Mouse (Mus musculus): ENCODE measurements around the gene Akap9. TPM values are rescaled to one million over a fixed set of nuclear protein-coding genes. Genes with fewer than 3 reads are reported as not detected.
"Not testable (repeated sequence)": the region's sequence is repeated elsewhere in the genome, so short reads cannot be mapped to it uniquely, and the experiment has no call there.

Gene Akap9
- polyA plus RNA-seq, 1 experiment from 2014 or later = 406 TPM

- ATAC-seq = no peak
- WGBS = 70% methylated on average over 13 of the region's 13 CpGs
- H3K4me1 ChIP-seq (replicated peaks) = no peaks in the 10 kb centered on the region
- H3K27me3 ChIP-seq = no peaks in the 10 kb centered on the region
- H3K27ac ChIP-seq = no peak overlapping the region
- H3K4me3 ChIP-seq (replicated peaks) = no peak overlapping the region
- no peak overlapping the region for H3K4me2 ChIP-seq (replicated peaks)
- no peak overlapping the region for H3K9ac ChIP-seq (replicated peaks)
- H3K36me3 ChIP-seq = peaks cover 38% of the 10 kb centered on the region
- no peaks in the 10 kb centered on the region for H3K9me3 ChIP-seq
Observed at GRCm38 (mm10) chr5:4023186-4023585, 95.3 kb downstream of the Akap9 start.

- Histone ChIP-seq H3K9me3 (no peaks in the 10 kb centered on the region), H3K4me1 (replicated peaks) (no peaks in the 10 kb centered on the region), H3K27me3 (no peaks in the 10 kb centered on the region), H3K27ac (no peak overlapping the region), H3K36me3 (peaks cover 38% of the 10 kb centered on the region), H3K9ac (replicated peaks) (no peak overlapping the region), H3K4me3 (replicated peaks) (no peak overlapping the region), H3K4me2 (replicated peaks) (no peak overlapping the region)
- ATAC-seq = no peak
- WGBS = 88% methylated on average over 16 of the region's 16 CpGs
Observed at GRCm38 (mm10) chr5:4023742-4024681, 96.2 kb downstream of the Akap9 start.

GRCm38 (mm10) chr5:4024727-4025126, 96.9 kb downstream of the Akap9 start:
- Histone ChIP-seq H3K4me3 (replicated peaks) (no peak overlapping the region), H3K9ac (replicated peaks) (no peak overlapping the region), H3K4me2 (replicated peaks) (no peak overlapping the region), H3K9me3 (no peaks in the 10 kb centered on the region), H3K27me3 (no peaks in the 10 kb centered on the region), H3K4me1 (replicated peaks) (no peaks in the 10 kb centered on the region), H3K36me3 (peaks cover 32% of the 10 kb centered on the region), H3K27ac (no peak overlapping the region)
- WGBS = 83% methylated on average over 4 of the region's 4 CpGs
- no peak for ATAC-seq

GRCm38 (mm10) chr5:4026336-4026735, 98.5 kb downstream of the Akap9 start:
- not testable (repeated sequence) for H3K4me1 ChIP-seq (replicated peaks); H3K9me3 ChIP-seq; ATAC-seq; H3K9ac ChIP-seq (replicated peaks); H3K27me3 ChIP-seq; H3K27ac ChIP-seq; H3K4me2 ChIP-seq (replicated peaks); H3K4me3 ChIP-seq (replicated peaks)
- 97% methylated on average over 1 of the region's 1 CpGs for WGBS
- peaks cover 30% of the 10 kb centered on the region for H3K36me3 ChIP-seq

GRCm38 (mm10) chr5:4028486-4029173, 100.8 kb downstream of the Akap9 start:
- H3K36me3 ChIP-seq = peaks cover 40% of the 10 kb centered on the region
- WGBS = 95% methylated on average over 6 of the region's 6 CpGs

GRCm38 (mm10) chr5:4031846-4032245, 104.0 kb downstream of the Akap9 start:
- Histone ChIP-seq H3K9me3 (no peaks in the 10 kb centered on the region), H3K4me3 (replicated peaks) (no peak overlapping the region), H3K27me3 (no peaks in the 10 kb centered on the region), H3K4me2 (replicated peaks) (no peak overlapping the region), H3K36me3 (peaks cover 57% of the 10 kb centered on the region), H3K4me1 (replicated peaks) (no peaks in the 10 kb centered on the region), H3K27ac (no peak overlapping the region), H3K9ac (replicated peaks) (no peak overlapping the region)
- WGBS = 94% methylated on average over 4 of the region's 4 CpGs
- no peak for ATAC-seq

More at GRCm38 (mm10) chr5:4028486-4029173, 100.8 kb downstream of the Akap9 start:
- no peak overlapping the region for H3K27ac ChIP-seq
- H3K9ac ChIP-seq (replicated peaks) = no peak overlapping the region
- no peaks in the 10 kb centered on the region for H3K9me3 ChIP-seq
- no peak for ATAC-seq
- no peak overlapping the region for H3K4me2 ChIP-seq (replicated peaks)
- no peaks in the 10 kb centered on the region for H3K4me1 ChIP-seq (replicated peaks)
- H3K27me3 ChIP-seq = no peaks in the 10 kb centered on the region
- no peak overlapping the region for H3K4me3 ChIP-seq (replicated peaks)

- H3K4me3 ChIP-seq (replicated peaks) = no peak overlapping the region
- H3K9ac ChIP-seq (replicated peaks) = no peak overlapping the region
- no peak overlapping the region for H3K27ac ChIP-seq
- no peak for ATAC-seq
- no peaks in the 10 kb centered on the region for H3K27me3 ChIP-seq
- peaks cover 71% of the 10 kb centered on the region for H3K36me3 ChIP-seq
- no peak overlapping the region for H3K4me2 ChIP-seq (replicated peaks)
- WGBS = 96% methylated on average over 9 of the region's 9 CpGs
- no peaks in the 10 kb centered on the region for H3K9me3 ChIP-seq
- H3K4me1 ChIP-seq (replicated peaks) = no peaks in the 10 kb centered on the region
Observed at GRCm38 (mm10) chr5:4036686-4037085, 108.8 kb downstream of the Akap9 start.

- Histone ChIP-seq H3K4me1 (replicated peaks) (no peaks in the 10 kb centered on the region), H3K27me3 (no peaks in the 10 kb centered on the region), H3K9ac (replicated peaks) (no peak overlapping the region), H3K27ac (no peak overlapping the region), H3K4me3 (replicated peaks) (no peak overlapping the region), H3K9me3 (no peaks in the 10 kb centered on the region), H3K36me3 (peaks cover 83% of the 10 kb centered on the region), H3K4me2 (replicated peaks) (no peak overlapping the region)
- WGBS = 94% methylated on average over 8 of the region's 8 CpGs
- ATAC-seq = no peak
Observed at GRCm38 (mm10) chr5:4039351-4039750, 111.5 kb downstream of the Akap9 start.

GRCm38 (mm10) chr5:4040372-4040771, 112.5 kb downstream of the Akap9 start:
- 94% methylated on average over 6 of the region's 6 CpGs for WGBS
- Histone ChIP-seq H3K4me2 (replicated peaks) (no peak overlapping the region), H3K36me3 (peaks cover 82% of the 10 kb centered on the region), H3K9ac (replicated peaks) (no peak overlapping the region), H3K4me1 (replicated peaks) (no peaks in the 10 kb centered on the region), H3K27ac (no peak overlapping the region), H3K9me3 (no peaks in the 10 kb centered on the region), H3K4me3 (replicated peaks) (no peak overlapping the region), H3K27me3 (no peaks in the 10 kb centered on the region)
- ATAC-seq = no peak

GRCm38 (mm10) chr5:4040922-4041321, 113.1 kb downstream of the Akap9 start:
- H3K4me2 ChIP-seq (replicated peaks) = no peak overlapping the region
- no peaks in the 10 kb centered on the region for H3K27me3 ChIP-seq
- no peak overlapping the region for H3K27ac ChIP-seq
- H3K9ac ChIP-seq (replicated peaks) = no peak overlapping the region
- 95% methylated on average over 2 of the region's 2 CpGs for WGBS
- H3K4me1 ChIP-seq (replicated peaks) = no peaks in the 10 kb centered on the region
- peaks cover 80% of the 10 kb centered on the region for H3K36me3 ChIP-seq
- no peak for ATAC-seq
- no peaks in the 10 kb centered on the region for H3K9me3 ChIP-seq
- H3K4me3 ChIP-seq (replicated peaks) = no peak overlapping the region

GRCm38 (mm10) chr5:4060313-4060712, 132.5 kb downstream of the Akap9 start:
- Histone ChIP-seq H3K4me2 (replicated peaks) (no peak overlapping the region), H3K9ac (replicated peaks) (no peak overlapping the region), H3K27me3 (no peaks in the 10 kb centered on the region), H3K36me3 (peaks cover 89% of the 10 kb centered on the region), H3K9me3 (no peaks in the 10 kb centered on the region), H3K4me1 (replicated peaks) (no peaks in the 10 kb centered on the region), H3K27ac (no peak overlapping the region), H3K4me3 (replicated peaks) (no peak overlapping the region)
- WGBS = 96% methylated on average over 8 of the region's 8 CpGs
- no peak for ATAC-seq

- Histone ChIP-seq H3K4me3 (replicated peaks) (no peak overlapping the region), H3K27ac (no peak overlapping the region), H3K4me1 (replicated peaks) (no peaks in the 10 kb centered on the region), H3K9me3 (no peaks in the 10 kb centered on the region), H3K4me2 (replicated peaks) (no peak overlapping the region), H3K27me3 (no peaks in the 10 kb centered on the region), H3K9ac (replicated peaks) (no peak overlapping the region), H3K36me3 (peaks cover 92% of the 10 kb centered on the region)
- WGBS = 96% methylated on average over 18 of the region's 18 CpGs
- peak; percentile 50; the same call in 1 of the 2 replicates for ATAC-seq
Observed at GRCm38 (mm10) chr5:4066476-4067115, 138.7 kb downstream of the Akap9 start.

Data from midbrain, embryonic 13.5 days (tissue).